Mouse (Mus musculus): ENCODE results near the gene Yrdc. TPM values are rescaled to one million over a fixed set of nuclear protein-coding genes. Genes with fewer than 3 reads are reported as not detected.

The Yrdc gene
- polyA plus RNA-seq, 1 experiment from 2014 or later: 62.4 TPM

DNA sequence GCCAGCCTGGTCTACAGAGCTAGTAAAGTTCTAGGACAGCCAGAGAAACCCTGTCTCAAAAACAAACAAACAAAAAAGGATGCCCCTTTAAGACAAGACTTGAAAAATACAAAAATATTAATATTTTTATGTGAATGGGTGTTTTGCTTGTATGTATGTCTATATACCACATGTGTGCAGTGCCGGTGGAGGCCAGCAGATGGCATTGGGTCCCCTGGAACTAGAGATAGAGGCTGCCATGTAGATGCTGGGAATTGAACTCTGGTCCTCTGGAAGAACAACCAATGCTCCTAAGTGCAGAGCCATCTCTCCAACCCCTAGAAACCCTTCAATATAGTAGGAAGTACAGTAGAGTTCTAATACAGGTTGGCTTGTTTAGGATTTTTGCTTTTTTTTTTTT, 9.5 kb upstream of the Yrdc start:
- H3K4me3 ChIP-seq (ENCODE audit: low read depth, low read length): no peak overlapping the region
- H3K36me3 ChIP-seq (ENCODE audit: control insufficient read depth, insufficient read depth, low read length): peaks cover 52% of the 10 kb centered on the region
- no peaks in the 10 kb centered on the region for H3K4me1 ChIP-seq (ENCODE audit: control insufficient read depth, insufficient read depth, low read length)
- no peaks in the 10 kb centered on the region for H3K27me3 ChIP-seq (replicated peaks; ENCODE audit: control insufficient read depth, insufficient read depth, low read length)
- no peaks in the 10 kb centered on the region for H3K9me3 ChIP-seq (replicated peaks; ENCODE audit: control insufficient read depth, low read length)
- H3K4me2 ChIP-seq (ENCODE audit: low read length): no peak overlapping the region
- DNase-seq (ENCODE audit: low spot score): no peak
- no peak overlapping the region for H3K27ac ChIP-seq (ENCODE audit: low read depth, low read length)
- H3K9ac ChIP-seq (ENCODE audit: low read length): no peak overlapping the region
- WGBS: 100% methylated on average over 1 of the region's 1 CpGs
- ATAC-seq: no peak

GRCm38 (mm10) chr4:124843493-124843892, 7.0 kb upstream of the Yrdc start:
- no peak overlapping the region for H3K27ac ChIP-seq (ENCODE audit: low read depth, low read length)
- no peak overlapping the region for H3K4me3 ChIP-seq (ENCODE audit: low read depth, low read length)
- ATAC-seq (0 out of 2 replicates have a peak, but pooled peaks have one; percentile 61), DNase-seq (ENCODE audit: low spot score) (no peak)
- no peak overlapping the region for H3K9ac ChIP-seq (ENCODE audit: low read length)
- H3K4me1 ChIP-seq (ENCODE audit: control insufficient read depth, insufficient read depth, low read length): no peaks in the 10 kb centered on the region
- no peak overlapping the region for H3K4me2 ChIP-seq (ENCODE audit: low read length)
- WGBS: 57% methylated on average over 11 of the region's 11 CpGs
- peaks cover 39% of the 10 kb centered on the region for H3K36me3 ChIP-seq (ENCODE audit: control insufficient read depth, insufficient read depth, low read length)
- H3K9me3 ChIP-seq (replicated peaks; ENCODE audit: control insufficient read depth, low read length): no peaks in the 10 kb centered on the region
- no peaks in the 10 kb centered on the region for H3K27me3 ChIP-seq (replicated peaks; ENCODE audit: control insufficient read depth, insufficient read depth, low read length)

DNA sequence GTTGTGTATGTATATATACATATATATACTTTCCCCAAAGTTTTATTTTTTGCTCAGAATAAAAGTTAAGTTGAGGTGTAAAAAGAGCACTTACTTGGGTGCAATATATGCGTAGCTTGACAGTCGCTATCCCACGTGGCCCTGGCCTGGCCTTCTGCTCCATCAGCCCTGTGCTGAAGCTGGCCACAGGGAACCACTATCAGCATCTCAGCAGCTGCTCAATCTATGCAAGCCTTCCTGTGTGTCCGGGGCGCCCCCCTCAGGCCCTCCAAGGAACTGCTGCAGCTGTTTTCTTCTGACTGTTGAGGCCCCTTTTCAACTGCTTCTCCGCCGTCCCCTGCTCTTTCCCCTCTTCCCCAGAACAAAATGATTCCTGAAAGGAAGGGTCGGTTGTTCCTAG, 2.9 kb upstream of the Yrdc start:
- H3K36me3 ChIP-seq (ENCODE audit: control insufficient read depth, insufficient read depth, low read length): peaks cover 24% of the 10 kb centered on the region
- no peaks in the 10 kb centered on the region for H3K27me3 ChIP-seq (replicated peaks; ENCODE audit: control insufficient read depth, insufficient read depth, low read length)
- H3K9me3 ChIP-seq (replicated peaks; ENCODE audit: control insufficient read depth, low read length): no peaks in the 10 kb centered on the region
- ATAC-seq: no peak
- H3K4me3 ChIP-seq (ENCODE audit: low read depth, low read length): no peak overlapping the region
- H3K4me2 ChIP-seq (ENCODE audit: low read length): no peak overlapping the region
- no peak overlapping the region for H3K9ac ChIP-seq (ENCODE audit: low read length)
- H3K4me1 ChIP-seq (ENCODE audit: control insufficient read depth, insufficient read depth, low read length): peaks cover 13% of the 10 kb centered on the region
- no peak overlapping the region for H3K27ac ChIP-seq (ENCODE audit: low read depth, low read length)
- peak; percentile 78 for DNase-seq (ENCODE audit: low spot score)
- WGBS: 5% methylated on average over 8 of the region's 8 CpGs

- DNase-seq (ENCODE audit: low spot score) (peak; percentile 65), ATAC-seq (peak; percentile 41)
- peak overlapping the region; percentile 85 for H3K9ac ChIP-seq (ENCODE audit: low read length)
- peak overlapping the region; percentile 99 for H3K4me3 ChIP-seq (ENCODE audit: low read depth, low read length)
- H3K36me3 ChIP-seq (ENCODE audit: control insufficient read depth, insufficient read depth, low read length): peaks cover 26% of the 10 kb centered on the region
- under 1% methylated on average over 24 of the region's 24 CpGs for WGBS
- no peaks in the 10 kb centered on the region for H3K27me3 ChIP-seq (replicated peaks; ENCODE audit: control insufficient read depth, insufficient read depth, low read length)
- H3K4me1 ChIP-seq (ENCODE audit: control insufficient read depth, insufficient read depth, low read length): peaks cover 13% of the 10 kb centered on the region
- no peaks in the 10 kb centered on the region for H3K9me3 ChIP-seq (replicated peaks; ENCODE audit: control insufficient read depth, low read length)
- H3K4me2 ChIP-seq (ENCODE audit: low read length): peak overlapping the region; percentile 61
- peak overlapping the region; percentile 93 for H3K27ac ChIP-seq (ENCODE audit: low read depth, low read length)
Observed at GRCm38 (mm10) chr4:124849631-124850260, 733 bp upstream of the Yrdc start.

GRCm38 (mm10) chr4:124850933-124851658, 617 bp downstream of the Yrdc start, which contains the start of gene 1110065P20Rik:
TSS of gene 1110065P20Rik (minus strand) at chr4:124851196.
- Histone ChIP-seq H3K36me3 (ENCODE audit: control insufficient read depth, insufficient read depth, low read length) (peaks cover 32% of the 10 kb centered on the region), H3K4me2 (ENCODE audit: low read length) (peak within 1 kb of the TSS; percentile 61), H3K9me3 (replicated peaks; ENCODE audit: control insufficient read depth, low read length) (no peaks in the 10 kb centered on the region), H3K4me3 (ENCODE audit: low read depth, low read length) (peak within 1 kb of the TSS; percentile 99), H3K27me3 (replicated peaks; ENCODE audit: control insufficient read depth, insufficient read depth, low read length) (no peaks in the 10 kb centered on the region), H3K4me1 (ENCODE audit: control insufficient read depth, insufficient read depth, low read length) (peaks cover 13% of the 10 kb centered on the region), H3K27ac (ENCODE audit: low read depth, low read length) (peak within 1 kb of the TSS; percentile 93), H3K9ac (ENCODE audit: low read length) (peak within 1 kb of the TSS; percentile 85)
- under 1% methylated on average over 69 of the region's 75 CpGs for WGBS
- peak; percentile 38 for ATAC-seq
- DNase-seq (ENCODE audit: low spot score): peak; percentile 52

DNA sequence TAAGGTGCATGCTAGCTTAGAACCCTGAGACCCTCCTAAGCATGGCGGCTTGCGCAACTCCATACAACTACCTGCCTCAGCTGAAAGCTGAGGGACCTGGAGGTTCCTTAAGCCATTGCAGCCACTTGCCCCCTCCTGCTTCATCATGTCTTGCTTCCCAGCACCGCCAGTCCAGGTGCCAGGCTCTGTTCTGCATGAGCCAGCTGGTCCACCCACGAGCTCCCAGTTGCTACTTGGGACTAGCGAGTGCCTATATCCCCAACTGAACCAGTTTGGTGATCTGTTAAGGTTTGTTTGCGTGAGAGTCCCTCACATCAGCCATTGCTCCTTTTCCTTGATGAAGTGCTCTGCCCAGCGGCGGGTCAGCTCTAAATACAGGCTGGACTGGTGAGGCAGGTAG, 5.8 kb downstream of the Yrdc start:
- no peak for ATAC-seq
- H3K4me1 ChIP-seq (ENCODE audit: control insufficient read depth, insufficient read depth, low read length): peaks cover 18% of the 10 kb centered on the region
- H3K36me3 ChIP-seq (ENCODE audit: control insufficient read depth, insufficient read depth, low read length): peaks cover 65% of the 10 kb centered on the region
- no peak for DNase-seq (ENCODE audit: low spot score)
- H3K4me2 ChIP-seq (ENCODE audit: low read length): no peak overlapping the region
- no peaks in the 10 kb centered on the region for H3K27me3 ChIP-seq (replicated peaks; ENCODE audit: control insufficient read depth, insufficient read depth, low read length)
- no peak overlapping the region for H3K9ac ChIP-seq (ENCODE audit: low read length)
- no peak overlapping the region for H3K4me3 ChIP-seq (ENCODE audit: low read depth, low read length)
- H3K9me3 ChIP-seq (replicated peaks; ENCODE audit: control insufficient read depth, low read length): no peaks in the 10 kb centered on the region
- no peak overlapping the region for H3K27ac ChIP-seq (ENCODE audit: low read depth, low read length)
- 97% methylated on average over 8 of the region's 8 CpGs for WGBS

DNA sequence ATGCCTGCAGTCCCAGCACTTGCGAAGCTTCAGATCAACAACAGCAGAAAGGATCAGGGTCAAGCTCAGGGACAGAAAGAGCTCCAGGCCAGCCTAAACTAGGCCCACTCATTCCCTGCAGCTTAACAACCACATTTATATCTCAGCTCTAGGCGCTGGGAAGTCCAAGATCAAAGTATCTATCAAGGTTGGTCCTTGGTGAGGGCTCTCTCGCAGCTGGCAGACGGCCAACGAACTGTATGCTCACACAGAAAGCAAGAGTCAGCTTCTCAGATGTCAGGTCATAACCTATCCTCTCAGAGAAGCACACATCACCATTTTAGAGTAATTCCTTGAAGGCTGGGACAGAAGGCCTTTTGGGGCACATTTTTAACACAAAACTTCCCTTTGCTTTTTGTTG, 7.9 kb downstream of the Yrdc start:
- H3K4me2 ChIP-seq (ENCODE audit: low read length): no peak overlapping the region
- H3K27me3 ChIP-seq (replicated peaks; ENCODE audit: control insufficient read depth, insufficient read depth, low read length): no peaks in the 10 kb centered on the region
- ATAC-seq (no peak), DNase-seq (ENCODE audit: low spot score) (no peak)
- H3K27ac ChIP-seq (ENCODE audit: low read depth, low read length): no peak overlapping the region
- 77% methylated on average over 5 of the region's 5 CpGs for WGBS
- H3K4me1 ChIP-seq (ENCODE audit: control insufficient read depth, insufficient read depth, low read length): peaks cover 11% of the 10 kb centered on the region
- no peak overlapping the region for H3K4me3 ChIP-seq (ENCODE audit: low read depth, low read length)
- no peak overlapping the region for H3K9ac ChIP-seq (ENCODE audit: low read length)
- no peaks in the 10 kb centered on the region for H3K9me3 ChIP-seq (replicated peaks; ENCODE audit: control insufficient read depth, low read length)
- peaks cover 58% of the 10 kb centered on the region for H3K36me3 ChIP-seq (ENCODE audit: control insufficient read depth, insufficient read depth, low read length)

DNA sequence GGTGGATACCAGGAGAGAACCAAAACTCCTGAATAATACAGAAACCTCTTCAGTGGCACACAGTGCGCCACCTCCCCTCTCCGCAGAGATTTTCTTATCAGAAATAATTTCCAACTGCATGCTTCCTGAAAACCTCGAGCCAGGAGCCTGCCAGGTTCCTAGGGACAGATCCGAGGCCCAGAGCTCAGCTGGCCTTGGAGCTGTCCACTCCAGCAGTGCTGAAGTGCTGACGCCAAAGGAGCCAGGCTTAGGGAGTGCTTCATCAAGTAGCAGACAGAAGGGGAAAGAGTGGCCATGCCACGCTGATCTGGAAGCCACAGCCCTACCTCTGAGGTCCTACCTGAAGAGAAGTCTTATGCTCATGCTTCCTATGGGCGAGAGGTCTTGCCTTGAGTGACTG, 10.0 kb downstream of the Yrdc start:
- 23% methylated on average over 7 of the region's 7 CpGs for WGBS
- Histone ChIP-seq H3K4me3 (ENCODE audit: low read depth, low read length) (0 out of 2 replicates have a peak overlapping the region, but pooled peaks have one; percentile 61), H3K4me2 (ENCODE audit: low read length) (peak overlapping the region; percentile 80), H3K9ac (ENCODE audit: low read length) (peak overlapping the region; percentile 43; the same call in 1 of the 2 replicates), H3K36me3 (ENCODE audit: control insufficient read depth, insufficient read depth, low read length) (peaks cover 40% of the 10 kb centered on the region), H3K9me3 (replicated peaks; ENCODE audit: control insufficient read depth, low read length) (no peaks in the 10 kb centered on the region), H3K27me3 (replicated peaks; ENCODE audit: control insufficient read depth, insufficient read depth, low read length) (no peaks in the 10 kb centered on the region), H3K4me1 (ENCODE audit: control insufficient read depth, insufficient read depth, low read length) (peaks cover 11% of the 10 kb centered on the region), H3K27ac (ENCODE audit: low read depth, low read length) (no peak overlapping the region)
- ATAC-seq (no peak), DNase-seq (ENCODE audit: low spot score) (peak; percentile 46)
